Mouse (Mus musculus) ES-E14 (cell line): Measurements from ENCODE around the gene Slc25a53. TPM values are rescaled to one million over a fixed set of nuclear protein-coding genes. Genes with fewer than 3 reads are reported as not detected.

ENCODE experiments used
- DNase-seq: peaks from one replicate; pipeline ENCODE4 v3.0.0-alpha.2; 2013; ENCODE audit warnings: low read depth, low spot score
- H3K27ac ChIP-seq: 2 replicates; pipeline ENCODE4 v1.5.1; 2012; ENCODE audit warnings: low read depth, mild to moderate bottlenecking, low read length, moderate library complexity, mixed read lengths; ENCODE audit not compliant: poor library complexity, insufficient read depth, severe bottlenecking
- H3K36me3 ChIP-seq: 2 replicates; pipeline ENCODE4 v1.6.1; 2012; ENCODE audit warnings: mild to moderate bottlenecking, low read length, moderate library complexity, mixed read lengths; ENCODE audit not compliant: control insufficient read depth, poor library complexity, insufficient read depth, severe bottlenecking
- H3K4me1 ChIP-seq, 2 experiments: fragments of 150-350 bp in 1 of 2; sonication (generic) in 1 of 2; 2 replicates each; pipeline ENCODE4 v1.6.1; 2012; ENCODE audit warnings: low read length in 2 of 2, mild to moderate bottlenecking in 1 of 2, mixed read lengths in 1 of 2; ENCODE audit not compliant: control insufficient read depth in 2 of 2, insufficient read depth in 2 of 2, poor library complexity in 1 of 2
- H3K4me3 ChIP-seq, 2 experiments: fragments of 150-350 bp in 1 of 2; sonication (generic) in 1 of 2; 2 replicates each; pipeline ENCODE4 v1.5.1; 2012; ENCODE audit warnings: low read length in 2 of 2, low read depth in 1 of 2, mild to moderate bottlenecking in 1 of 2, mixed read lengths in 1 of 2; ENCODE audit not compliant: insufficient read depth in 1 of 2, poor library complexity in 1 of 2, severe bottlenecking in 1 of 2
- H3K9ac ChIP-seq: 2 replicates; pipeline ENCODE4 v1.6.1; 2012; ENCODE audit warnings: low read depth, mild to moderate bottlenecking, low read length, mixed read lengths; ENCODE audit not compliant: poor library complexity, insufficient read depth, severe bottlenecking
- H3K9me3 ChIP-seq: fragments of 150-350 bp; sonication (generic); 2 replicates; pipeline ENCODE4 v1.6.1; 2012; ENCODE audit warnings: low read depth, mild to moderate bottlenecking, low read length; ENCODE audit not compliant: control insufficient read depth, insufficient read depth
- CHD2 ChIP-seq: IDR thresholded peaks from 2 replicates; pipeline ENCODE4 v1.6.1; 2014; ENCODE audit warnings: mild to moderate bottlenecking, low read depth, low read length, inconsistent platforms
- HCFC1 ChIP-seq: IDR thresholded peaks from 2 replicates; pipeline ENCODE4 v1.6.1; 2012; ENCODE audit warnings: low read length, inconsistent platforms, borderline replicate concordance; ENCODE audit not compliant: insufficient read depth
- MAFK ChIP-seq: IDR thresholded peaks from 2 replicates; pipeline ENCODE4 v1.6.1; 2014; ENCODE audit warnings: mild to moderate bottlenecking, low read depth, low read length, inconsistent platforms; ENCODE audit not compliant: insufficient read depth
- ZC3H11A ChIP-seq: IDR thresholded peaks from 2 replicates; pipeline ENCODE4 v1.6.1; 2012; ENCODE audit warnings: low read depth, mild to moderate bottlenecking, inconsistent platforms, low read length, borderline replicate concordance
- ZNF384 ChIP-seq: IDR thresholded peaks from 2 replicates; pipeline ENCODE4 v1.6.1; 2012; ENCODE audit warnings: low read depth, low read length, inconsistent platforms
- in situ Hi-C, 2 experiments: fragments of 600-800 bp; cut with MboI; formaldehyde crosslinking; loops; one replicate each; pipeline ENCODE4 v1.15.1; 2025; ENCODE audit warnings: low sequenced_read_pairs in 2 of 2, inconsistent platforms in 1 of 2; ENCODE audit not compliant: unreplicated experiment in 2 of 2
- total RNA-seq: library from RNA; depleted of rRNA; stranded (reverse); fragments of 300-350 nt; gene quantifications from 2 replicates; pipeline ENCODE4 v1.2.3, GENCODE M21; 2012

Gene Slc25a53
- total RNA-seq, 1 experiment: 5.4 TPM

GRCm38 (mm10) chrX:137038502-137038901 lies 400 bp upstream of the Slc25a53 start:
- in situ Hi-C loops: no loop called here
- Histone ChIP-seq H3K4me1 (peaks cover 5 to 6% of the 10 kb centered on the region in 2 experiments; a peak in 2 of 4 replicates), H3K27ac (peak overlapping the region; percentile 67), H3K4me3 (peak overlapping the region; percentile 83 to 86), H3K9me3 (no peaks in the 10 kb centered on the region), H3K9ac (no peak overlapping the region; the same call in 1 of the 2 replicates), H3K36me3 (no peaks in the 10 kb centered on the region)
- no peak for DNase-seq
- no peak for TF ChIP-seq ZNF384
- TF ChIP-seq CHD2: no peak
- no peak for TF ChIP-seq HCFC1
- no peak for TF ChIP-seq MAFK
- no peak for TF ChIP-seq ZC3H11A

GRCm38 (mm10) chrX:137037470-137037999 lies 567 bp downstream of the Slc25a53 start:
- Histone ChIP-seq H3K4me1 (peaks cover 5 to 6% of the 10 kb centered on the region in 2 experiments; a peak in 2 of 4 replicates), H3K27ac (peak overlapping the region; percentile 99), H3K9me3 (no peaks in the 10 kb centered on the region), H3K4me3 (peak overlapping the region; percentile 83 to 86), H3K9ac (peak overlapping the region; percentile 93; the same call in 1 of the 2 replicates), H3K36me3 (no peaks in the 10 kb centered on the region)
- in situ Hi-C loops: no loop called here
- peak; percentile 40 for DNase-seq
- TF ChIP-seq ZC3H11A: no peak
- no peak for TF ChIP-seq MAFK
- TF ChIP-seq HCFC1: no peak

- TF ChIP-seq MAFK (no peak), ZC3H11A (no peak), ZNF384 (no peak), CHD2 (no peak), HCFC1 (no peak)
- no peaks in the 10 kb centered on the region for H3K9me3 ChIP-seq
- H3K9ac ChIP-seq: no peak overlapping the region
- DNase-seq: peak; percentile 54
- H3K4me3 ChIP-seq: peak overlapping the region in 1 of 2 experiments; percentile 19; a peak in 2 of 4 replicates
- no peak overlapping the region; the same call in 1 of the 2 replicates for H3K27ac ChIP-seq
- in situ Hi-C loops: no loop called here
- H3K4me1 ChIP-seq: peaks cover 5 to 9% of the 10 kb centered on the region in 2 experiments; a peak in 2 of 4 replicates
- no peaks in the 10 kb centered on the region; the same call in 1 of the 2 replicates for H3K36me3 ChIP-seq
These were observed 3.8 kb downstream of the Slc25a53 start for GRCm38 (mm10) chrX:137034322-137034721.

- no peaks in the 10 kb centered on the region for H3K9me3 ChIP-seq
- TF ChIP-seq ZNF384 (no peak), HCFC1 (no peak)
- H3K9ac ChIP-seq: no peak overlapping the region
- in situ Hi-C loops: no loop called here
- no peak overlapping the region for H3K27ac ChIP-seq
- H3K36me3 ChIP-seq: no peaks in the 10 kb centered on the region; the same call in 1 of the 2 replicates
- DNase-seq: no peak
- H3K4me1 ChIP-seq: peaks cover 5 to 6% of the 10 kb centered on the region in 2 experiments; a peak in 2 of 4 replicates
- H3K4me3 ChIP-seq: no peak overlapping the region
These were observed 6.4 kb downstream of the Slc25a53 start for GRCm38 (mm10) chrX:137031726-137032125.

- no peaks in the 10 kb centered on the region; the same call in 1 of the 2 replicates for H3K36me3 ChIP-seq
- H3K4me1 ChIP-seq: peaks cover 4 to 5% of the 10 kb centered on the region in 2 experiments; a peak in 2 of 4 replicates
- no peak overlapping the region for H3K4me3 ChIP-seq
- H3K27ac ChIP-seq: no peak overlapping the region
- H3K9ac ChIP-seq: no peak overlapping the region
- in situ Hi-C loops: no loop called here
- TF ChIP-seq HCFC1: no peak
- no peak for TF ChIP-seq CHD2
- no peak for TF ChIP-seq MAFK
- TF ChIP-seq ZNF384: no peak
- no peak for TF ChIP-seq ZC3H11A
- DNase-seq: no peak
- H3K9me3 ChIP-seq: no peaks in the 10 kb centered on the region
These were observed 7.2 kb downstream of the Slc25a53 start for GRCm38 (mm10) chrX:137030916-137031315.
